In the genomic region with DNA sequence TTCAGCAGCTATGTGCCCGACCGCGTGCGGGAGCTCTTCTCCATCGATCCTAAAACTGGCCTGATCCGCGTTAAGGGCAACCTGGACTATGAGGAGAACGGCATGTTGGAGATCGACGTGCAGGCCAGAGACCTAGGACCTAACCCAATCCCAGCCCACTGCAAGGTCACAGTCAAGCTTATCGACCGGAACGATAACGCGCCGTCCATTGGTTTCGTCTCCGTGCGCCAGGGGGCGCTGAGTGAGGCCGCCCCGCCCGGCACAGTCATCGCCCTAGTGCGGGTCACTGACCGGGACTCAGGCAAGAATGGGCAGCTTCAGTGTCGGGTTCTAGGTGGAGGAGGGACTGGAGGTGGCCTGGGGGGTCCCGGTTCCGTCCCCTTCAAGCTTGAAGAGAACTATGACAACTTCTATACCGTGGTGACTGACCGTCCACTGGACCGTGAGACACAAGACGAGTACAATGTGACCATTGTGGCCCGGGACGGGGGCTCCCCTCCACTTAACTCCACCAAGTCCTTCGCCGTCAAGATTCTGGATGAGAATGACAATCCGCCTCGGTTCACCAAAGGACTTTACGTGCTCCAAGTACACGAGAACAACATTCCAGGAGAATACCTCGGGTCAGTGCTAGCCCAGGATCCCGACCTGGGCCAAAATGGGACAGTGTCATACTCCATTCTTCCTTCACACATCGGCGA, we compare ENCODE assay signal across 8 mouse cellular contexts. TPM values are rescaled to one million over a fixed set of nuclear protein-coding genes. Genes with fewer than 3 reads are reported as not detected.
A peak's percentile ranks its signal among the peaks of the same experiment; 100 is the strongest.
DNase-seq lines count a peak whose midpoint lies in the region; ATAC-seq lines count a peak whose summit lies in the region.

No protein-coding gene starts in this region.

- peaks cover 31% of the 10 kb centered on the region for H3K4me1 ChIP-seq in forebrain, embryonic 15.5 days
- H3K4me1 ChIP-seq in liver, embryonic 16.5 days (ENCODE audit: control insufficient read depth, low read depth, low read length), result peaks cover 2% of the 10 kb centered on the region; the same call in 1 of the 2 replicates
- H3K4me1 ChIP-seq in neural tube, embryonic 12.5 days, result peaks cover 10% of the 10 kb centered on the region

- intact Hi-C loops in heart, postnatal 14 days (cut with DNase I), result loop anchor here (5.0 kb wide), 1 partner anchor 35 kb away; no protein-coding TSS in a partner anchor

- H3K4me2 ChIP-seq in forebrain, embryonic 15.5 days (replicated peaks), result peak overlapping the region; percentile 98
- no peak overlapping the region for H3K4me2 ChIP-seq in liver, embryonic 16.5 days (ENCODE audit: low read depth, low read length)
- peak overlapping the region; percentile 96 for H3K4me2 ChIP-seq in neural tube, embryonic 12.5 days (replicated peaks)

- H3K27ac ChIP-seq in forebrain, embryonic 15.5 days (replicated peaks), result no peak overlapping the region
- no peak overlapping the region for H3K27ac ChIP-seq in liver, embryonic 16.5 days (ENCODE audit: low read length)
- no peak overlapping the region for H3K27ac ChIP-seq in neural tube, embryonic 12.5 days

- ATAC-seq in forebrain, embryonic 15.5 days (replicated peaks), result no peak
- 0 out of 2 replicates have a peak, but pooled peaks have one; percentile 14 for ATAC-seq in liver, embryonic 16.5 days (ENCODE audit: low read depth)
- ATAC-seq in neural tube, embryonic 12.5 days (ENCODE audit: low FRiP score, low read depth), result no peak

- no peaks in the 10 kb centered on the region for H3K36me3 ChIP-seq in forebrain, embryonic 15.5 days
- no peaks in the 10 kb centered on the region for H3K36me3 ChIP-seq in liver, embryonic 16.5 days (ENCODE audit: control insufficient read depth, insufficient read depth)
- H3K36me3 ChIP-seq in neural tube, embryonic 12.5 days, result no peaks in the 10 kb centered on the region

- peak overlapping the region; percentile 65 for H3K4me3 ChIP-seq in forebrain, embryonic 15.5 days
- H3K4me3 ChIP-seq in liver, embryonic 16.5 days (ENCODE audit: low read depth, low read length), result no peak overlapping the region
- H3K4me3 ChIP-seq in neural tube, embryonic 12.5 days, result peak overlapping the region; percentile 59

- 5% methylated on average over 45 of the region's 45 CpGs for WGBS in forebrain, embryonic 15.5 days
- WGBS in liver, embryonic 16.5 days (ENCODE audit: insufficient replicate concordance), result 8% methylated on average over 45 of the region's 45 CpGs
- 6% methylated on average over 45 of the region's 45 CpGs for WGBS in neural tube, embryonic 12.5 days

- no peaks in the 10 kb centered on the region for H3K9me3 ChIP-seq in forebrain, embryonic 15.5 days
- no peaks in the 10 kb centered on the region for H3K9me3 ChIP-seq in liver, embryonic 16.5 days (replicated peaks; ENCODE audit: control insufficient read depth, low read length)
- no peaks in the 10 kb centered on the region for H3K9me3 ChIP-seq in neural tube, embryonic 12.5 days

- H3K9ac ChIP-seq in forebrain, embryonic 15.5 days (replicated peaks), result peak overlapping the region; percentile 59
- no peak overlapping the region for H3K9ac ChIP-seq in liver, embryonic 16.5 days (ENCODE audit: low read depth, low read length)
- peak overlapping the region; percentile 56; the same call in 1 of the 2 replicates for H3K9ac ChIP-seq in neural tube, embryonic 12.5 days

- peak; percentile 15 for DNase-seq in urinary bladder, postnatal 25 days (ENCODE audit: low spot score)
- no peak for DNase-seq in urinary bladder, adult 2 months (ENCODE audit: low spot score)
- DNase-seq in heart, postnatal 14 days, result peak; percentile 63 to 72
- DNase-seq in kidney, postnatal 25 days, result peak; percentile 71 to 77
- DNase-seq in thymus, postnatal 25 days, result no peak

- H3K27me3 ChIP-seq in forebrain, embryonic 15.5 days, result 0 out of 2 replicates have a peak, but pooled peaks cover 4% of the 10 kb centered on the region
- H3K27me3 ChIP-seq in liver, embryonic 16.5 days (ENCODE audit: control insufficient read depth, insufficient read depth, low read depth, low read length), result peaks cover 50% of the 10 kb centered on the region
- peaks cover 21% of the 10 kb centered on the region for H3K27me3 ChIP-seq in neural tube, embryonic 12.5 days (replicated peaks)

RNA-seq across cellular contexts. Expression of a gene that starts 3.7 kb away (rescaled TPM):
- 1.0 and 1.5 TPM in 2 replicates for polyA plus RNA-seq in urinary bladder, adult 2 months (2012; rRNA removed)
- polyA plus RNA-seq in forebrain, embryonic 15.5 days (2015; fragmentation: Nextera tagmentation; extraction: Ambion mirVana), result 15.3 and 17.4 TPM in 2 replicates
- 10 to 100 TPM in 1 of 2 experiments, 1 to 10 TPM in 1; 9.6 to 10.2 TPM for total RNA-seq in heart, postnatal 14 days (2021)
- 0.68 and 0.72 TPM in 2 replicates for polyA plus RNA-seq in liver, embryonic 16.5 days (2015; fragmentation: Nextera tagmentation; extraction: Ambion mirVana)
- polyA plus RNA-seq in neural tube, embryonic 12.5 days (2016; fragmentation: Nextera tagmentation; extraction: Ambion mirVana), result 13.0 and 13.2 TPM in 2 replicates

Comparison
In these comparisons a context has a peak if more than half of its experiments do, and no peak if none do; other contexts are left out.
1. DNase-seq: peak in urinary bladder, postnatal 25 days (single experiment), heart, postnatal 14 days (2 of 2) and kidney, postnatal 25 days (2 of 2); none in urinary bladder, adult 2 months (single experiment) and thymus, postnatal 25 days (single experiment).